Mouse (Mus musculus): ENCODE measurements around the gene 4930404N11Rik.

DNA sequence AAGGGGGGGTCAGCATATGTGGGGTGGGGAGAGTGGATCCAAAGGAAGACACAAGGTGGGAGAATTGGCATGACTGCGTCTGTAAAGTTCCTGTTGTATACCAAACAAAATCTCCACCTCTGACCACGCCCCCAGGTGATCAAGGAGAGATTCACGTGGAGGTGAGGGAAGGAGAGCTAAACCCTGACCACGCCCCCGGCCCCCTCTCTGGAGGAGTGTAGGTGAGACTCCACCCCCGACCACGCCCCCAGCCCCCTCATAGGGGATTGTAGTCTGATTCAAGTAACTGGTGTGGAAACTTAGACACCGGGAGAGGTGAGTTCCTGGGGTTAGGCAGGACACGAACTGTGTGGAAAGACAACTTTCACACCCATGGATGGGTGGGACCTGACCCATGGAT, 38.5 kb upstream of the 4930404N11Rik start:
- TF ChIP-seq CTCF (IDR thresholded peaks at IDR 0.05; ENCODE audit: low read depth) (no peak), EP300 (optimal IDR thresholded peaks at IDR 0.05) (no peak)
